Mouse (Mus musculus) T-helper 1 cell (primary cell): ENCODE measurements around the gene Dcst1.

Experiments
- in situ Hi-C: fragments of 300-600 bp; cut with MboI, MseI; formaldehyde crosslinking; loops from one replicate; pipeline ENCODE4 v1.15.1; 2025; ENCODE audit warnings: high pct_unique_total_duplicates

The Dcst1 gene

GRCm38 (mm10) chr3:89315930-89316831 is 48.9 kb downstream of the Dcst1 start:
- in situ Hi-C loops = no loop called here

GRCm38 (mm10) chr3:89315195-89315929 is 49.7 kb downstream of the Dcst1 start:
- in situ Hi-C loops = no loop called here

- in situ Hi-C loops = no loop called here
Measured at GRCm38 (mm10) chr3:89314791-89315190, 50.3 kb downstream of the Dcst1 start.

GRCm38 (mm10) chr3:89314340-89314739 is 50.7 kb downstream of the Dcst1 start:
- in situ Hi-C loops = no loop called here

GRCm38 (mm10) chr3:89308089-89308488 is 57.0 kb downstream of the Dcst1 start:
- in situ Hi-C loops = no loop called here

GRCm38 (mm10) chr3:89305551-89306325 is 59.3 kb downstream of the Dcst1 start:
- in situ Hi-C loops = no loop called here

GRCm38 (mm10) chr3:89305105-89305504 is 59.9 kb downstream of the Dcst1 start:
- in situ Hi-C loops = no loop called here

- in situ Hi-C loops = no loop called here
Measured at GRCm38 (mm10) chr3:89304440-89304839, 60.6 kb downstream of the Dcst1 start.

- in situ Hi-C loops = no loop called here
Measured at GRCm38 (mm10) chr3:89300514-89300913, 64.5 kb downstream of the Dcst1 start.
